Mouse (Mus musculus): ENCODE results near the gene Wscd1.
"Not testable (repeated sequence)": the region's sequence is repeated elsewhere in the genome, so short reads cannot be mapped to it uniquely, and the experiment has no call there.

Gene Wscd1

GRCm38 (mm10) chr11:71770479-71770878 is 20.8 kb downstream of the Wscd1 start:
- no peak for DNase-seq (ENCODE audit: low spot score in 2 of 2)

GRCm38 (mm10) chr11:71771074-71771473 is 21.4 kb downstream of the Wscd1 start:
- DNase-seq (ENCODE audit: low spot score in 2 of 2): no peak

GRCm38 (mm10) chr11:71772056-71772455 is 22.3 kb downstream of the Wscd1 start:
- DNase-seq (ENCODE audit: low spot score in 2 of 2): no peak

GRCm38 (mm10) chr11:71772802-71773201 is 23.1 kb downstream of the Wscd1 start:
- no peak for DNase-seq (ENCODE audit: low spot score in 2 of 2)

GRCm38 (mm10) chr11:71773986-71774767 is 24.5 kb downstream of the Wscd1 start:
- no peak for DNase-seq (ENCODE audit: low spot score in 2 of 2)

- DNase-seq (ENCODE audit: low spot score in 2 of 2): no peak
Measured at GRCm38 (mm10) chr11:71775056-71775455, 25.3 kb downstream of the Wscd1 start.

- no peak for DNase-seq (ENCODE audit: low spot score in 2 of 2)
Measured at GRCm38 (mm10) chr11:71779642-71780041, 29.9 kb downstream of the Wscd1 start.

GRCm38 (mm10) chr11:71781737-71782354 is 32.1 kb downstream of the Wscd1 start:
- no peak for DNase-seq (ENCODE audit: low spot score in 2 of 2)

GRCm38 (mm10) chr11:71785499-71785898 is 35.8 kb downstream of the Wscd1 start:
- no peak for DNase-seq (ENCODE audit: low spot score in 2 of 2)

- DNase-seq (ENCODE audit: low spot score in 2 of 2): no peak
Measured at GRCm38 (mm10) chr11:71788209-71788608, 38.5 kb downstream of the Wscd1 start.

GRCm38 (mm10) chr11:71790227-71790626 is 40.5 kb downstream of the Wscd1 start:
- DNase-seq (ENCODE audit: low spot score in 2 of 2): no peak

- DNase-seq (ENCODE audit: low spot score in 2 of 2): no peak
Measured at GRCm38 (mm10) chr11:71799206-71799605, 49.5 kb downstream of the Wscd1 start.

GRCm38 (mm10) chr11:71808521-71808920 is 58.8 kb downstream of the Wscd1 start:
- no peak for DNase-seq (ENCODE audit: low spot score in 2 of 2)

GRCm38 (mm10) chr11:71811828-71812227 is 62.1 kb downstream of the Wscd1 start:
- no peak for DNase-seq (ENCODE audit: low spot score in 2 of 2)

- DNase-seq (ENCODE audit: low spot score in 2 of 2): no peak
Measured at GRCm38 (mm10) chr11:71812921-71813320, 63.2 kb downstream of the Wscd1 start.

- DNase-seq (ENCODE audit: low spot score in 2 of 2): no peak
Measured at GRCm38 (mm10) chr11:71814511-71814910, 64.8 kb downstream of the Wscd1 start.

GRCm38 (mm10) chr11:71815326-71815725 is 65.6 kb downstream of the Wscd1 start:
- no peak for DNase-seq (ENCODE audit: low spot score in 2 of 2)

- DNase-seq (ENCODE audit: low spot score in 2 of 2): no peak
Measured at GRCm38 (mm10) chr11:71816918-71817317, 67.2 kb downstream of the Wscd1 start.

GRCm38 (mm10) chr11:71817341-71817740 is 67.6 kb downstream of the Wscd1 start:
- no peak for DNase-seq (ENCODE audit: low spot score in 2 of 2)

GRCm38 (mm10) chr11:71818111-71818510 is 68.4 kb downstream of the Wscd1 start:
- no peak for DNase-seq (ENCODE audit: low spot score in 2 of 2)

- DNase-seq (ENCODE audit: low spot score in 2 of 2): no peak
Measured at GRCm38 (mm10) chr11:71819901-71820300, 70.2 kb downstream of the Wscd1 start.

- DNase-seq (ENCODE audit: low spot score in 2 of 2): no peak
Measured at GRCm38 (mm10) chr11:71820847-71821246, 71.1 kb downstream of the Wscd1 start.

GRCm38 (mm10) chr11:71821526-71821925 is 71.8 kb downstream of the Wscd1 start:
- not testable (repeated sequence) for DNase-seq (ENCODE audit: low spot score in 2 of 2)

Measured in natural killer cell, adult 2 months (primary cell).